Mouse (Mus musculus): ENCODE measurements around the gene Kifc5b. TPM values are rescaled to one million over a fixed set of nuclear protein-coding genes. Genes with fewer than 3 reads are reported as not detected.

Kifc5b gene
- polyA plus RNA-seq (2012; rRNA removed): 1.3 and 1.7 TPM in 2 replicates

GRCm38 (mm10) chr17:26916711-26917482, at the start of gene Kifc5b:
Gene Kifc5b, plus strand, starts transcription at chr17:26917091.

DNA sequence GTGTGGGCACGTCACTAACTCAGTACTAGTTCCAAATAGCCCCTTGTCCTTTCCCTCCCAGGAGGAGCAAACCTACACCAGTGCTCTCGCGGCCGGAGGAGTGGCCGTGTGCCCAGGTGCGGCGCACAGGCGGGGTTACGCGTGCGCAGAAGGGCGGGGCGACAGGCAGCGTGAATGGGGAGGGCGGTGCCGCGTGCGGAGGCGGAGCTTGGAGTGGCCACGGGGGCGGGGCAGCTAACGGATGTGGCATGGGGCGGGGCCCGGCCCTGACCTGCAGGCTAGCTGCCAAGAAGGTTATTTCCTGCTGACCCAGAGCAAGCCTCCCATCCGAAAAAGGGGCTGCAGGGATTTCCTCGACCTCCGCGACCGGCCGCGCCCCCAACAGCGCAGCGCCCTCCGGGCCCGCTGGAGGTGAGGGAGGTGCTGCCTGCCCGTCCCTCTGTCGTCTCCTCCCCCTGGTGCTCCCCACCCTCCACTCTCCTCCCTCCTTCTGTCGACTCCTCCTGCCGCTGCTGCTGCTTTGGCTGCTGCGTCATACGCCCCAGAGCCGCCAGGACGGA, 16.0 kb downstream of the Kifc5b start, which contains the start of gene Phf1:
Gene Phf1, plus strand, starts transcription at position 214 of the 560 bp plus-strand sequence.

DNA sequence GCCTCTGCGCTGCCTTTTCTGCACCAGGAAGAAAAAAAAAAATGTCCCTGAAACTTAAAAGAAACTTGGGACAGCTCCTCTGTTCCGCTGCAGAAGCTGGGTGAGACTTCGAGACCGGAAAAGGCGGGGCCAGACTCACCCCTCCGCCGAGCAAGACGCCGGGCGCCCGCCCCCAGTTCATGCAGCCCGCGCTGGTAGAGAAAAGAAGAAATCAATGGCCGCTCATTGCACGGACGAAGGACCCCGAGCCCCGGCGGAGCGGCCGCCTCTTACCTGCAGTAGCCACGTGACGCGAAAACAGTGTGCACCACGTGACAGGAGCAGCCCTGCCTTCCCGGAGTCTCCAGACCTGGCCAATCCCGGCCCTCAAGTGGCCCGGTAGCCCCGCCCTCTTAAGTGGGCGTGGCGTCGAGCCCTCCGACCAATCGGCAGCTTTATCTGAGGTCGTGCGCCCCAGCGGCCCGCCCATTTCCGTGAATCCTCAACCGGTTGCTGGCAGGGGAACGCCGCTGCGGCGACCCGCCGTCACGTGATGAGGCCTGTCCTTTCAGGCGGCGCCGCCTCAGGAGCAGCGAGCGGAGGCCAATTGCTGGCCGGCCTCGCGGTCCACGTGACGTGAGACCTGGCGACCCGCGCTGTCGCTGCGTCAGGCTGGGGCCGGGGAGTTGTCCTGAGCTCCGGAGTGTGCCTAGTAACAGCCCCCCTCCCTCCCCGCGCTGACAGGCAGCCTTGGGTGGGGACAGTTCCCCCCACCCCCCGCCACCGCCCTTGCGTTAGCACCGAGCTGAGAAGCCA, 22.5 kb downstream of the Kifc5b start, which contains the start of gene Cuta:
Gene Cuta, minus strand, starts transcription at position 392 of the 795 bp plus-strand sequence.

DNA sequence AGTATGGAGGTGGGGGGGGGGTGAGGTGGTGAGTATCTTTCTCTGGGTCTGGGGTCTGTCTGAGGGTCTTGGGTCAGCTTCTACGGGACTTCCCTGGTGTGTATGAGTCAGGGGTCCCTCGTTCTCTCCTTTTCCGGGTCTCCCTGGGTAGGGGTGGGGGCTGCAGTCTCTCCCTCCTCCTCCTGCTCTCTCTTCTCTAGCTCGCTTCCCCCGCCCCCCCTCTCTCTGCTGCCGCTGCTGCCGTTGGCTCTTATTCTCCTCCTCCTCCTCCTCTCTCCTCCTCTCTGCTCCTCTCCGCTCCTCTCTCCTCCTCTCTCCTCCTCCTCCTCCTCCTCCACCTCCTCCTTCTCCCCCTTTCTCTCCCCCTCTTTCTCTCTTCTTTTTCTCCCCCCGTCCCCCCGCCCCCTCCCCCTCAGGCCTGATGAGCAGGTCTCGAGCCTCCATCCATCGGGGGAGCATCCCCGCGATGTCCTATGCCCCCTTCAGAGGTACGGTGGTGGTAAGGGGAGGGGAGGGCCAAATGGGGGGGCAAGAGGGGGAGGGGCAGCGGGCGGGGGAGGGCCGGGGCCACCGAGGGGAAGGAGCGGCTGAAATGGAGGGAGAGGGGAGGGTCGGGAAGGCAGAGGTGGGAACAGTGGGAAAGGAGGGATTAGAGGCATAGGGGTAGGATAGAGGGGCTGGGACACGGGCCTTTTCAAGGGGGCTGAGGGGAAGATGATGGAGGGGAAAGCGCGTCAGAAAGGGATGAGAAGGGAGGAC, 24.3 kb downstream of the Kifc5b start, which contains the start of gene Syngap1:
Gene Syngap1, plus strand, starts transcription at position 223 of the 759 bp plus-strand sequence.

GRCm38 (mm10) chr17:26972703-26973574, 56.0 kb downstream of the Kifc5b start, which contains the start of gene Zbtb9:
Gene Zbtb9, plus strand, starts transcription at chr17:26973167.

Other genes with a start within 250 kb of the Kifc5b start
- 0.52 and 0.53 TPM in 2 replicates for gene Crebrf, start 201.4 kb upstream of the Kifc5b start, polyA plus RNA-seq (2012; rRNA removed)
- 7.5 and 9.8 TPM in 2 replicates for gene Bnip1, start 136.0 kb upstream of the Kifc5b start, polyA plus RNA-seq (2012; rRNA removed)
- gene Nkx2-5, start 72.1 kb upstream of the Kifc5b start, polyA plus RNA-seq (2012; rRNA removed): 1.7 and 1.8 TPM in 2 replicates
- gene Phf1, start 16.0 kb downstream of the Kifc5b start, polyA plus RNA-seq (2012; rRNA removed): 33.1 and 53.3 TPM in 2 replicates
- 126 and 160 TPM in 2 replicates for gene Cuta, start 22.5 kb downstream of the Kifc5b start, polyA plus RNA-seq (2012; rRNA removed)
- gene Syngap1, start 24.2 kb downstream of the Kifc5b start, polyA plus RNA-seq (2012; rRNA removed): 10.5 and 12.2 TPM in 2 replicates
- gene Zbtb9, start 56.1 kb downstream of the Kifc5b start, polyA plus RNA-seq (2012; rRNA removed): 2.5 and 5.1 TPM in 2 replicates
- 48.1 and 51.9 TPM in 2 replicates for gene Bak1, start 111.9 kb downstream of the Kifc5b start, polyA plus RNA-seq (2012; rRNA removed)
- 45.1 and 52.3 TPM in 2 replicates for gene Itpr3, start 140.2 kb downstream of the Kifc5b start, polyA plus RNA-seq (2012; rRNA removed)
- gene Uqcc2, start 216.8 kb downstream of the Kifc5b start, polyA plus RNA-seq (2012; rRNA removed): 55.2 and 79.2 TPM in 2 replicates

Measured in stomach, adult 2 months (tissue).